Mouse (Mus musculus) MEL (cell line): ENCODE measurements around the gene Megf6. TPM values are rescaled to one million over a fixed set of nuclear protein-coding genes. Genes with fewer than 3 reads are reported as not detected.

ENCODE experiments used
- DNase-seq: peaks from one replicate; pipeline ENCODE4 v3.0.0; 2011; ENCODE audit warnings: low read depth, low spot score
- H3K27ac ChIP-seq: 2 replicates; pipeline ENCODE4 v1.5.1; 2012; ENCODE audit warnings: low read depth, mild to moderate bottlenecking, control low read depth, low read length, moderate library complexity; ENCODE audit not compliant: control insufficient read depth
- H3K27me3 ChIP-seq, 2 experiments: fragments of 150-350 bp in 1 of 2; sonication (generic) in 1 of 2; 2 replicates each; pipeline ENCODE4 v1.6.1; 2012; ENCODE audit warnings: low read length in 2 of 2, mild to moderate bottlenecking in 2 of 2, improper control_type of control experiment in 1 of 2, moderate library complexity in 1 of 2; ENCODE audit not compliant: insufficient read depth in 2 of 2, control insufficient read depth in 1 of 2
- H3K36me3 ChIP-seq, 2 experiments: 2 replicates each; pipeline ENCODE4 v1.6.1; 2012 to 2014; ENCODE audit warnings: low read length in 2 of 2, improper control_type of control experiment in 1 of 2, inconsistent platforms in 1 of 2, mild to moderate bottlenecking in 1 of 2; ENCODE audit not compliant: insufficient read depth in 2 of 2, control insufficient read depth in 1 of 2
- H3K4me1 ChIP-seq, 2 experiments: fragments of 150-350 bp in 1 of 2; sonication (generic) in 1 of 2; 2 replicates each; pipeline ENCODE4 v1.6.1; 2012; ENCODE audit warnings: low read length in 2 of 2, improper control_type of control experiment in 1 of 2, mild to moderate bottlenecking in 1 of 2; ENCODE audit not compliant: insufficient read depth in 2 of 2, control insufficient read depth in 1 of 2
- H3K4me3 ChIP-seq, 2 experiments: fragments of 150-350 bp in 1 of 2; sonication (generic) in 1 of 2; 2 replicates each; pipeline ENCODE4 v1.5.1; 2012; ENCODE audit warnings: low read depth in 2 of 2, low read length in 2 of 2, mild to moderate bottlenecking in 2 of 2, moderate library complexity in 2 of 2, control low read depth in 1 of 2, improper control_type of control experiment in 1 of 2; ENCODE audit not compliant: control insufficient read depth in 1 of 2, insufficient read depth in 1 of 2
- H3K79me2 ChIP-seq: 2 replicates; pipeline ENCODE4 v1.6.1; 2012; ENCODE audit warnings: mild to moderate bottlenecking, low read length, moderate library complexity; ENCODE audit not compliant: control insufficient read depth, poor library complexity, insufficient read depth
- H3K9ac ChIP-seq: 2 replicates; pipeline ENCODE4 v1.6.1; 2012; ENCODE audit warnings: low read depth, mild to moderate bottlenecking, control low read depth, low read length, moderate library complexity; ENCODE audit not compliant: control insufficient read depth, poor library complexity, severe bottlenecking
- H3K9me3 ChIP-seq: fragments of 150-350 bp; sonication (generic); replicated peaks from 2 replicates; pipeline ENCODE4 v1.6.1; 2012; ENCODE audit warnings: mild to moderate bottlenecking, low read length, improper control_type of control experiment, moderate library complexity; ENCODE audit not compliant: insufficient read depth
- BHLHE40 ChIP-seq: IDR thresholded peaks from 2 replicates; pipeline ENCODE4 v1.6.1; 2012; ENCODE audit warnings: low read depth, mild to moderate bottlenecking, inconsistent platforms, low read length, improper control_type of control experiment, borderline replicate concordance
- CHD1 ChIP-seq: IDR thresholded peaks from 2 replicates; pipeline ENCODE4 v1.6.1; 2012; ENCODE audit warnings: low read depth, mild to moderate bottlenecking, inconsistent platforms, low read length, improper control_type of control experiment
- CHD2 ChIP-seq: IDR thresholded peaks from 2 replicates; pipeline ENCODE4 v1.6.1; 2011; ENCODE audit warnings: low read length, improper control_type of control experiment
- E2F4 ChIP-seq: IDR thresholded peaks from 2 replicates; pipeline ENCODE4 v1.6.1; 2011; ENCODE audit warnings: low read depth, low read length, improper control_type of control experiment, borderline replicate concordance
- ELF1 ChIP-seq: IDR thresholded peaks from 2 replicates; pipeline ENCODE4 v1.6.1; 2014; ENCODE audit warnings: low read depth, mild to moderate bottlenecking, inconsistent platforms, low read length, improper control_type of control experiment, moderate library complexity
- EP300 ChIP-seq, 2 experiments: IDR thresholded peaks; 2 replicates each; pipeline ENCODE4 v1.6.1; 2011; ENCODE audit warnings: improper control_type of control experiment in 2 of 2, low read length in 2 of 2, low read depth in 1 of 2, mild to moderate bottlenecking in 1 of 2
- GABPA ChIP-seq: IDR thresholded peaks from 2 replicates; pipeline ENCODE4 v1.6.1; 2012; ENCODE audit warnings: low read depth, mild to moderate bottlenecking, inconsistent platforms, low read length, improper control_type of control experiment, moderate library complexity
- HCFC1 ChIP-seq: IDR thresholded peaks from 2 replicates; pipeline ENCODE4 v1.6.1; 2012; ENCODE audit warnings: low read depth, mild to moderate bottlenecking, inconsistent platforms, low read length, improper control_type of control experiment, moderate library complexity
- JUND ChIP-seq: IDR thresholded peaks from 2 replicates; pipeline ENCODE4 v1.6.1; 2011; ENCODE audit warnings: low read depth, mild to moderate bottlenecking, improper control_type of control experiment, low read length
- KAT2A ChIP-seq: conservative IDR thresholded peaks from 2 replicates; pipeline ENCODE4 v1.6.1; 2012; ENCODE audit warnings: low read depth, low read length, improper control_type of control experiment, inconsistent platforms
- MAFK ChIP-seq: IDR thresholded peaks from 2 replicates; pipeline ENCODE4 v1.6.1; 2011; ENCODE audit warnings: low read depth, mild to moderate bottlenecking, low read length, improper control_type of control experiment, borderline replicate concordance
- MAX ChIP-seq: IDR thresholded peaks from 2 replicates; pipeline ENCODE4 v1.6.1; 2011; ENCODE audit warnings: low read length, improper control_type of control experiment
- MEF2A ChIP-seq: IDR thresholded peaks from 2 replicates; pipeline ENCODE4 v1.6.1; 2014; ENCODE audit warnings: low read depth, mild to moderate bottlenecking, inconsistent platforms, low read length, improper control_type of control experiment; ENCODE audit not compliant: poor library complexity, insufficient replicate concordance, severe bottlenecking; ENCODE audit errors: extremely low read depth
- MYB ChIP-seq: IDR thresholded peaks from 2 replicates; pipeline ENCODE4 v1.6.1; 2011; ENCODE audit warnings: mild to moderate bottlenecking, low read depth, low read length, improper control_type of control experiment
- MYC ChIP-seq: IDR thresholded peaks from 2 replicates; pipeline ENCODE4 v1.6.1; 2011; ENCODE audit warnings: low read depth, mild to moderate bottlenecking, low read length, improper control_type of control experiment, moderate library complexity
- NELFE ChIP-seq: IDR thresholded peaks from 2 replicates; pipeline ENCODE4 v1.6.1; 2011; ENCODE audit warnings: low read depth, low read length, improper control_type of control experiment
- NRF1 ChIP-seq: IDR thresholded peaks from 2 replicates; pipeline ENCODE4 v1.6.1; 2014; ENCODE audit warnings: low read depth, mild to moderate bottlenecking, inconsistent platforms, low read length, improper control_type of control experiment, moderate library complexity; ENCODE audit not compliant: poor library complexity, insufficient read depth, severe bottlenecking
- POLR2A ChIP-seq, 2 experiments: IDR thresholded peaks; 2 replicates each; pipeline ENCODE4 v1.6.1; 2011 to 2012; ENCODE audit warnings: low read length in 2 of 2, mild to moderate bottlenecking in 2 of 2, control low read depth in 1 of 2, improper control_type of control experiment in 1 of 2, low read depth in 1 of 2, moderate library complexity in 1 of 2; ENCODE audit not compliant: control insufficient read depth in 1 of 2, insufficient read depth in 1 of 2, poor library complexity in 1 of 2
- POLR2AphosphoS2 ChIP-seq: IDR thresholded peaks from 2 replicates; pipeline ENCODE4 v1.6.1; 2011; ENCODE audit warnings: low read length, improper control_type of control experiment
- SIN3A ChIP-seq: IDR thresholded peaks from 2 replicates; pipeline ENCODE4 v1.6.1; 2012; ENCODE audit warnings: low read length, improper control_type of control experiment, inconsistent platforms
- SMC3 ChIP-seq: IDR thresholded peaks from 2 replicates; pipeline ENCODE4 v1.6.1; 2011; ENCODE audit warnings: low read depth, low read length, improper control_type of control experiment
- TAL1 ChIP-seq: IDR thresholded peaks from 2 replicates; pipeline ENCODE4 v1.6.1; 2012; ENCODE audit warnings: mild to moderate bottlenecking, inconsistent platforms, low read length, moderate library complexity, mixed read lengths
- UBTF ChIP-seq: IDR thresholded peaks from 2 replicates; pipeline ENCODE4 v1.6.1; 2012; ENCODE audit warnings: low read depth, mild to moderate bottlenecking, inconsistent platforms, low read length, improper control_type of control experiment, moderate library complexity, borderline replicate concordance; ENCODE audit not compliant: insufficient read depth
- USF1 ChIP-seq: IDR thresholded peaks from 2 replicates; pipeline ENCODE4 v1.6.1; 2014; ENCODE audit warnings: low read depth, mild to moderate bottlenecking, inconsistent platforms, low read length, improper control_type of control experiment, moderate library complexity
- ZKSCAN1 ChIP-seq: IDR thresholded peaks from 2 replicates; pipeline ENCODE4 v1.6.1; 2012; ENCODE audit warnings: low read depth, mild to moderate bottlenecking, inconsistent platforms, low read length, improper control_type of control experiment, moderate library complexity
- ZMIZ1 ChIP-seq: IDR thresholded peaks from 2 replicates; pipeline ENCODE4 v1.6.1; 2012; ENCODE audit warnings: low read depth, mild to moderate bottlenecking, inconsistent platforms, low read length, improper control_type of control experiment, moderate library complexity
- ZNF384 ChIP-seq: IDR thresholded peaks from 2 replicates; pipeline ENCODE4 v1.6.1; 2012; ENCODE audit warnings: low read depth, mild to moderate bottlenecking, inconsistent platforms, low read length, improper control_type of control experiment
- polyA plus RNA-seq, 2 experiments: library from polyadenylated mRNA; stranded (reverse) in 1 of 2; unstranded in 1 of 2; fragments of >175 nt in 1 of 2; fragments of >200 nt in 1 of 2; gene quantifications; 2 replicates each; pipeline versions ENCODE4 v1.2.1 to v1.2.4; 2012; ENCODE audit warnings: low replicate concordance in 2 of 2, low read depth in 1 of 2; ENCODE audit not compliant: insufficient read length in 2 of 2, insufficient read depth in 1 of 2, missing spikeins in 1 of 2
- total RNA-seq: library from RNA; depleted of rRNA; stranded (reverse); fragments of 300-350 nt; gene quantifications from 2 replicates; pipeline ENCODE4 v1.2.3, GENCODE M21; 2012

Megf6 gene
- total and polyA plus RNA-seq, 3 experiments, result 0.07 to 0.12 TPM; not detected in 1

DNA sequence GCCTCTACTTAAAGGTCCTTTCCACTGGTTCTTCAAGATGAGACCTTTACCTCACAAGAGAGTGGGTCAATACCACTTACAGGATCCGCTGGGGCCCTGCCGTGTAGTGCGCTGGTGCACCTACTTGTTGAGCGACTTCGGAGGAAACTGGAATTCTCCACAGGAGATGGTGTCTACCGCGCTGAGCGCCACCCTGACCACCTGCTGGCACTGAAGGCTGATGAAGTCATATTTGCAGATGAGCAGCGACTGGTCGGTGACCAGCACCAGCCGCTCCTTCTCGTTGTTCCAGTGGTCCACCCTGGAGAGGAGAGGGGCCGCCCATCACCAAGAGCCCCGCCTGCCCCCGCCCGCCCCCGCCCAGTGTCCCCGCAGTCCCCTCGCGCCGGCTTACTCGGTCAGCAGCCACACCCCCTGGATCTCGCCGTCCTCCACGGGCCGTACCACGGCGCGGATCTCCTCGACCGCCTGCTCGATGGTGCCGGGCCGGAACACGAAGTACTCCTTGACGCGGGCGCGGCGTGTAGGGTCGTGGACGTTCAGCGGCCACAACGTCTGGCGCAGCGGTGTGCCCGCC, 10.5 kb upstream of the Megf6 start:
- Histone ChIP-seq H3K9me3 (no peaks in the 10 kb centered on the region), H3K9ac (peak overlapping the region; percentile 85), H3K79me2 (peaks cover 3% of the 10 kb centered on the region)
- TF ChIP-seq BHLHE40 (no peak), POLR2AphosphoS2 (peak; percentile 23; the same call in 1 of the 2 replicates), CHD1 (0 out of 2 replicates have a peak, but pooled peaks have one; percentile 54), E2F4 (no peak), POLR2A (IDR thresholded peaks at IDR 0.05; ENCODE audit: control insufficient read depth in 1 of 2, insufficient read depth in 1 of 2, low read depth in 1 of 2, low read length in 2 of 2, poor library complexity in 1 of 2) (no peak), UBTF (no peak)
- TF ChIP-seq, all 39 proteins: peak for 2
- Histone ChIP-seq H3K4me3 (peak overlapping the region; percentile 86), H3K27me3 (no peaks in the 10 kb centered on the region), H3K4me1 (peaks cover 0 to 4% of the 10 kb centered on the region in 2 experiments; a peak in 2 of 4 replicates), H3K36me3 (peaks cover 2 to 6% of the 10 kb centered on the region in 2 experiments; a peak in 2 of 4 replicates), H3K27ac (peak overlapping the region; percentile 61)
- peak; percentile 57 for DNase-seq

DNA sequence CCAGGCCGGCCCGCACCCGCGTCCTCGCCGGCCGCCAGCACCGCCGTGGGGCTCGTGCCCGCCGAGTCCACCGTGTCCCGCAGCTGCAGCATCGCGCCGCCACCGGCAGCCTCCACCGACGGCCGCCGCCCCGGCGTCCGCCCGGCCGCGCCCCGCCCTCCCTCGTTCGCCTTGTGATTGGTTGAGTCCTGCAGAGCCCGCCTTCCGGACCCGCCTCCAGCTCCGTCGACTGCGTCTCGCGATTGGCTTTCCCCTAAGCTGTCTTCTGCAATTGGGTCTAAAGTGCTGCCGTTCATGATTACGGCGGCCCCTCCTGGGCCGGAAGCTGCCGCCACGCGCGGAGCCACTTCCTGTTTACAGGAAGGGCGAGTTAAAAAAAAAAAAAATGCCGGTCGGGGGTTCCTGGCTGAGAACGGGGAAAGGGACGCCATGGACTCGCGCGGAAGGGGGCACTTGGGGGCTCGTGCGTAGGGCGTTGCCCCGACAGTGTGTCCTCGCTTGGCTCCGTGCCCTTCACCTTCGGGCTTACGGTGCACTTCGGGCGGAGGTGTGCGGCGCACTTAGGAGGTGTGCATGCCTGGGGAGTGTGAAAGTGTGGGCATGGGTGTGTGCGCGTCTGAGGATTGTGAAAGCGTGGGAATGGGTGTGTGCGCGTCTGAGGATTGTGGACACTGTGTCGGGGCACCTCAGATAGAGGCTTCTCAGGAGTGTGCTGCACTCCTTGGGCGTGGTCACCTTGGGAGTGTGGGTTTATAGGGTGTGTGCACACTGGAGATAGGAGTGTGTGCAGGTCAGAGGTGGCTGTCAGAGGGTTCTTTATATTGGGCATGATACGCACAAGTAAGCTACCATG, 9.8 kb upstream of the Megf6 start, which contains the start of gene Tprgl:
Tprgl (minus strand) TSS at position 129 of the 853 bp plus-strand sequence.
- Histone ChIP-seq H3K27me3 (no peaks in the 10 kb centered on the region), H3K9ac (peak within 1 kb of the TSS; percentile 88)
- peak; percentile 97 for DNase-seq
- TF ChIP-seq TAL1 (peak; percentile 66), UBTF (no peak), CHD2 (peak; percentile 44; the same call in 1 of the 2 replicates), MYC (0 out of 2 replicates have a peak, but pooled peaks have one; percentile 60), SIN3A (peak; percentile 92), JUND (no peak), ZKSCAN1 (no peak), BHLHE40 (0 out of 2 replicates have a peak, but pooled peaks have one; percentile 11), ELF1 (peak; percentile 83), POLR2AphosphoS2 (no peak), GABPA (no peak), NELFE (peak; percentile 62), CHD1 (no peak), KAT2A (peak; percentile 51; the same call in 1 of the 2 replicates), HCFC1 (peak; percentile 85), MEF2A (no peak), EP300 (IDR thresholded peaks at IDR 0.05; ENCODE audit: low read depth in 1 of 2, low read length in 2 of 2) (peak; percentile 38 to 55; a peak in 3 of 4 replicates), ZNF384 (peak; percentile 96), MYB (no peak), NRF1 (no peak), ZMIZ1 (no peak), MAX (0 out of 2 replicates have a peak, but pooled peaks have one; percentile 3), E2F4 (no peak), SMC3 (no peak), USF1 (no peak), MAFK (no peak)

More for the DNA sequence above, 9.8 kb upstream of the Megf6 start, which contains the start of gene Tprgl:
- H3K36me3 ChIP-seq, result peaks cover 2 to 6% of the 10 kb centered on the region in 2 experiments; a peak in 2 of 4 replicates
- H3K4me1 ChIP-seq, result peaks cover 0 to 4% of the 10 kb centered on the region in 2 experiments; a peak in 2 of 4 replicates
- H3K9me3 ChIP-seq, result no peaks in the 10 kb centered on the region
- peaks cover 3% of the 10 kb centered on the region for H3K79me2 ChIP-seq
- H3K27ac ChIP-seq, result peak within 1 kb of the TSS; percentile 85
- H3K4me3 ChIP-seq, result peak within 1 kb of the TSS; percentile 86 to 91
